Mouse (Mus musculus) MEL (cell line): ENCODE measurements around the gene Sox15.

Experiments used
- CHD1 ChIP-seq: IDR thresholded peaks from 2 replicates; pipeline ENCODE4 v1.6.1; 2012; ENCODE audit warnings: low read depth, mild to moderate bottlenecking, inconsistent platforms, low read length, improper control_type of control experiment
- CHD2 ChIP-seq: IDR thresholded peaks from 2 replicates; pipeline ENCODE4 v1.6.1; 2011; ENCODE audit warnings: low read length, improper control_type of control experiment
- CTCF ChIP-seq, 3 experiments: IDR thresholded peaks in 2 of 3; conservative IDR thresholded peaks in 1 of 3; 2 replicates each; pipeline ENCODE4 v1.5.1; 2011 to 2012; ENCODE audit warnings: low read length in 3 of 3, low read depth in 2 of 3, mild to moderate bottlenecking in 2 of 3, improper control_type of control experiment in 1 of 3, inconsistent platforms in 1 of 3, mixed read lengths in 1 of 3, moderate library complexity in 1 of 3; ENCODE audit not compliant: control insufficient read depth in 1 of 3, insufficient read depth in 1 of 3, poor library complexity in 1 of 3, severe bottlenecking in 1 of 3
- E2F4 ChIP-seq: IDR thresholded peaks from 2 replicates; pipeline ENCODE4 v1.6.1; 2011; ENCODE audit warnings: low read depth, low read length, improper control_type of control experiment, borderline replicate concordance
- EP300 ChIP-seq, 2 experiments: IDR thresholded peaks; 2 replicates each; pipeline ENCODE4 v1.6.1; 2011; ENCODE audit warnings: improper control_type of control experiment in 2 of 2, low read length in 2 of 2, low read depth in 1 of 2, mild to moderate bottlenecking in 1 of 2
- GATA1 ChIP-seq: IDR thresholded peaks from 2 replicates; pipeline ENCODE4 v1.6.1; 2011; ENCODE audit warnings: low read depth, low read length, improper control_type of control experiment
- KAT2A ChIP-seq: conservative IDR thresholded peaks from 2 replicates; pipeline ENCODE4 v1.6.1; 2012; ENCODE audit warnings: low read depth, low read length, improper control_type of control experiment, inconsistent platforms
- MAFK ChIP-seq: IDR thresholded peaks from 2 replicates; pipeline ENCODE4 v1.6.1; 2011; ENCODE audit warnings: low read depth, mild to moderate bottlenecking, low read length, improper control_type of control experiment, borderline replicate concordance
- MXI1 ChIP-seq: IDR thresholded peaks from 2 replicates; pipeline ENCODE4 v1.6.1; 2011; ENCODE audit warnings: mild to moderate bottlenecking, low read depth, low read length, improper control_type of control experiment
- MYC ChIP-seq: IDR thresholded peaks from 2 replicates; pipeline ENCODE4 v1.6.1; 2011; ENCODE audit warnings: low read depth, mild to moderate bottlenecking, low read length, improper control_type of control experiment, moderate library complexity
- POLR2A ChIP-seq, 2 experiments: IDR thresholded peaks; 2 replicates each; pipeline ENCODE4 v1.6.1; 2011 to 2012; ENCODE audit warnings: low read length in 2 of 2, mild to moderate bottlenecking in 2 of 2, control low read depth in 1 of 2, improper control_type of control experiment in 1 of 2, low read depth in 1 of 2, moderate library complexity in 1 of 2; ENCODE audit not compliant: control insufficient read depth in 1 of 2, insufficient read depth in 1 of 2, poor library complexity in 1 of 2
- TCF12 ChIP-seq: IDR thresholded peaks from 2 replicates; pipeline ENCODE4 v1.6.1; 2014; ENCODE audit warnings: low read depth, mild to moderate bottlenecking, inconsistent platforms, low read length, improper control_type of control experiment, moderate library complexity
- USF1 ChIP-seq: IDR thresholded peaks from 2 replicates; pipeline ENCODE4 v1.6.1; 2014; ENCODE audit warnings: low read depth, mild to moderate bottlenecking, inconsistent platforms, low read length, improper control_type of control experiment, moderate library complexity
- ZNF384 ChIP-seq: IDR thresholded peaks from 2 replicates; pipeline ENCODE4 v1.6.1; 2012; ENCODE audit warnings: low read depth, mild to moderate bottlenecking, inconsistent platforms, low read length, improper control_type of control experiment

GRCm38 (mm10) chr11:69656065-69656455 is 946 bp downstream of the Sox15 start:
- TF ChIP-seq MXI1: no peak
- no peak for TF ChIP-seq CTCF (IDR thresholded peaks at IDR 0.05 in 2 of 3, conservative IDR thresholded peaks at IDR 0.05 in 1 of 3; ENCODE audit: control insufficient read depth in 1 of 3, insufficient read depth in 1 of 3, low read depth in 2 of 3, low read length in 3 of 3, poor library complexity in 1 of 3, severe bottlenecking in 1 of 3)
- TF ChIP-seq KAT2A: no peak
- no peak for TF ChIP-seq ZNF384
- no peak for TF ChIP-seq EP300 (IDR thresholded peaks at IDR 0.05; ENCODE audit: low read depth in 1 of 2, low read length in 2 of 2)
- TF ChIP-seq E2F4: no peak
- no peak for TF ChIP-seq CHD2
- no peak for TF ChIP-seq MAFK
- TF ChIP-seq MYC: no peak
- no peak for TF ChIP-seq POLR2A (IDR thresholded peaks at IDR 0.05; ENCODE audit: control insufficient read depth in 1 of 2, insufficient read depth in 1 of 2, low read depth in 1 of 2, low read length in 2 of 2, poor library complexity in 1 of 2)
- no peak for TF ChIP-seq TCF12
- no peak for TF ChIP-seq CHD1
- TF ChIP-seq GATA1: no peak
- TF ChIP-seq USF1: no peak
